Mouse (Mus musculus) neutrophil, adult 5-6 weeks (primary cell): ENCODE measurements at regions not wholly inside any gene's neighbourhood (a gene's known extent, or its start where the extent isn't known, plus 50 kb on each side); places are given as distances from the start of the nearest gene placed in this dataset.

Source experiments
- ATAC-seq: fragments of 151-379, 151-347 bp; 2 replicates; pipeline ENCODE4 v1.8.0; 2017; ENCODE audit warnings: mild to moderate bottlenecking, moderate TSS enrichment; ENCODE audit not compliant: insufficient number of reproducible peaks, poor library complexity, low FRiP score, severe bottlenecking; ENCODE audit errors: extremely low read depth

DNA sequence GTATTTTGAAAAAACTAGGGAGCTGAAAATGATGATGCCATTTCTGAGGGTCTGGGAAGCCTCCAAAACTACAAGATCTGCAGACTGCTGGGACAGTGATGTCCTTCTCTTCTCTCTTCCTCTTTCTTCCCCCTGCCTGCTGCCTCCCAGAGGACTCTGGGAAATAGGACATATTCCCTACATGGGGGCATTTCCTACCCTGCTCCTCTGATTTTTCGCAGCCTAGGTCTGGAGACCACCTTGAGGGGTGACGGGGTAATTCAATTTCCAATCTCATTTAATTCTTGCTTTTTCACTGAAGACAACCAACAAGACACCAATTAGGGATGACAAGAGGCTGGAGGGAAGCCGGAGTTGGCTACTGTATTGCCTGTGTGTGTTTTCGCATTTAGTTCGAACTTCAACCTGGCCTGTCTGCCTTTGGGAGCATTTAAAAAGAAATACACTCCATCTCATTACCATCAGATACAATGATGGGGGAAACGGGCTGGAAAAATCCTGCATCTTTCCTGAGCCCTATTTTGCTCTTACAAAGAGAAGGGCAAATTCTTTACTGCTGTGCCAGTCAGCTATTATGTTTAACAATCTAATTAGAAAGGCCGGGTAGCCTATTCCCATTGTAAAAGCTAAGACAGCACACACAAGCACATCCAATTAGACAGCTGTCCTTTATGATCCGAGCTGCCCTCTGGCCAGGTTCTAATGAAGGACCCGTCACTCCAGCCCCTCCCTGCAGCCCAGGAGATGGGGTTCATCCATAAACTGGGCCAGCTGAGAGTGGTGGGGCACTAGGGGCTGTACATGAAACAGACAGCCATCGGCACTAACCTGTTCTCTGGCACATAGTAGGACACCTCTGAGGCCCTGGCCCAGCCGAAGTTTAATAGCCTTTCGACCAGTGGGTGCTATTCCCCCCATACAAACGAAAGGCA, 505.0 kb downstream of the 1700129C05Rik start:
- ATAC-seq: no peak

- ATAC-seq: no peak
Measured at GRCm38 (mm10) chr14:58631221-58631620, 511.5 kb downstream of the 1700129C05Rik start.

GRCm38 (mm10) chr14:58628266-58628665, 514.4 kb downstream of the 1700129C05Rik start:
- no peak for ATAC-seq

- no peak for ATAC-seq
Measured at GRCm38 (mm10) chr14:58626506-58627256, 516.0 kb downstream of the 1700129C05Rik start.

DNA sequence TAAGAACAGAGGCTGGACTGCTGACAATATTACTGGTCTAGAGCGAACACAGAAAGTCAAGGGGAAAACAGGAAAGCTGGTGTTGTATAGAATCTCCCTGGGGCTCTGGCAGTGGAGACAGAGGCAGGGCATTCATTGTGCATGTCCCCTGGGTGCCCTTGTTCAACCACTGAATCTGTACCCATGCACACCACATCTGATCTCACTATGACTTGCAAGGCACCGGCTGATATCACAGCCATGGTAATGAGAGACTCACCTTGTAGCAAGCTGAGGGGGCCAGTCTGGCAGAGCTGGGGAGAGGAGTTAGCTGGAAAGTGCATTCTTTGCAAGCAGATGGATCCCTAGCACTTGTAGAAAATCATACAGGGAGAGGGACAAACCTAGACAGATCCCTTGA, 522.5 kb downstream of the 1700129C05Rik start:
- no peak for ATAC-seq

GRCm38 (mm10) chr14:58617656-58618055, 525.0 kb downstream of the 1700129C05Rik start:
- no peak for ATAC-seq

DNA sequence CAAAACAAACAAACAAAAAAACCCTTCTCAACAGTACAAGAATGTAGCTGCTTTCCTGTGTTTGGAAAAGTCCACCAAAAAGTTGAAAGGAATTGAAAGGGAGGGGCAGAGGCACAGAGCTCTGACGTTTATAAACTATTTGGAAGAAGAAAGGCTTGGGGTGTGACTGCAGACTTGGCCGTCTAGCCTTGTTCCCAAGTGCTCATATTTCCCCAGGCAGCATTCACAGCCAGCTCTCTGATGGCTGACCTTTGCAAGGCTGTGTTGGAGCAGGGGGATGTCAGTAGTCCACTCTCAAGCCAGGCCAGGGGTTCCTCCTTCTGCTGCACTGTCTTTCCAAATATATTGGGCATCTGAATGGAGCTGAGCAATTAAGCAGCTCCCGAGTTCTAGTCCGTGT, 534.5 kb downstream of the 1700129C05Rik start:
- ATAC-seq: no peak

DNA sequence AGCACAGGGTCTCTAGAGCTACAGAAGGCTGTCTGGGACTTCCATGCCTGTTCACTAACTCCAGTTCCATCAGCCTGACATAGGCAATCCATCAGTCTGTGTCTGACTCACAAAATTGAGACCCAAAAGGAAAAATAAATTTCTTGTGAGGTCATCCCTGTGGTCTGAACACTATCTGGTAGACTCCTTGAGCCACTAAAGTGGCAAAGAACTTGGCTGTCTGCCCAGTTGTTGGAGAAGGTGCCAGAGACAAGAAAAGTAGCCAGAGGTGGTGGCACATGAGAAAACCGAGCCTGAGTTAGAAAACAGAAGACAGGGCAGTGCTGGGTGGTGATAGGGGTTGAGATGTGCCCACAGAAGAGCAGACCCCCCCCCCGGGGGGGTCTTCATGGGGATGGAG, 535.0 kb downstream of the 1700129C05Rik start:
- ATAC-seq: no peak

- ATAC-seq: no peak
Measured at GRCm38 (mm10) chr14:58605529-58605928, 535.2 kb downstream of the Fgf9 start.

DNA sequence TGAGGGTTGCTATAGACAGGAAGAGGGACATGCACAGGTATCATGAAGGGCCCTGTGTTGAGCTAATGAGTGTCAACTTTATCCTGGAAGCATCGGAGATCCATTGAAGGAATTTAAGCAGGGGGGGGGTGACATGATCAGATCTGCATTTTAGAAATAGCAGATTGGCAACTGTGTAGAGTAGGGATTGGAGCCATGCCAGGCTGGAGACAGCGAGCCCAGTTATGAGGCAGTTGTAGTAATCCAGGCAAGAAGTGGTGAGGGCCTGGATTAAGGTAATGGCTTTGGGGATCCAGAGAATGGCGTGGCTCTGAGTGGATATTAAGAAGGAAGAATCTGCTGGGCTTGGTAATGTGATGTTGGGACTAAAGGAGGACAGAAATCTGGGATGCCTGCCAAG, 528.5 kb downstream of the Fgf9 start:
- ATAC-seq: no peak

GRCm38 (mm10) chr14:58597810-58598209, 527.5 kb downstream of the Fgf9 start:
- ATAC-seq: no peak

GRCm38 (mm10) chr14:58596936-58597335, 526.6 kb downstream of the Fgf9 start:
- ATAC-seq: no peak

GRCm38 (mm10) chr14:58581806-58582205, 511.5 kb downstream of the Fgf9 start:
- no peak for ATAC-seq

GRCm38 (mm10) chr14:58570021-58570420, 499.7 kb downstream of the Fgf9 start:
- ATAC-seq: no peak

DNA sequence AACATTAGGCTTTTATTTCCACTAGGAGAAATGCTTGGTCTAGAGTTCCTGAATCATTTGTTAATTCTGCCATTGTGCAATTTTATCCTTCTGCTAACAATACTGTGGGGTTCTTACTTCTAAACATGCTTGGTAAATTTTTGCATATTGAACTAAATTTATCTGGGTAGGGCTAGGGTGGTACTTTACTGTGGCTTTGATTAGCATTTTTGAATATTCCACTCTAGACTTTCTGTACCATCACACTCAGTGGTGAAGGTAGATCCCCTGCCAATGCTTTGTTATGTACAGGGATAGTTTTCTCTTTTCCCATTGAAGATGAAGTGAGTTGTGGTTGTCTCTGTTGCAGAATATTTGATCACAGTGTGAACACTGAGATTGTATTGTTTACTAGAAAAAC, 497.1 kb downstream of the Fgf9 start:
- no peak for ATAC-seq

- ATAC-seq: no peak
Measured at GRCm38 (mm10) chr14:58563082-58563481, 492.7 kb downstream of the Fgf9 start.

DNA sequence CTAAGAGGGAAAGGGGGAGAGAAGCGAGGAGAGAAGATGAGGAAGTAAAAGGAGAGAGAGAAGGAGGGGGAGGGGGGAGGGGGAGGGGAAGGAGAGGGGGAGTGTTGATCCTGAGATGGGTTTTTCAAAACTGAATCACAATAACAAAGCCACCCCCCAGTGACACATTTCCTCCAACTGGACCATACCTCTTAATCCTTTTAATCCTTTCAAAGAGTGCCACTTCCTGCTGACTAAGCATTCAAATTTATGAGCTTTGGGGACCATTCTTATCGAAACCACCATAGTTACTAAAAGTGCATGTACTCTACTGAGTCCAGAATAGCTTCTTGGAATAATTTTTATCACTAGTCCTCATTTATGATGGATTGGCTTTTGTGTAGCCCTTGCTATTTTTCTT, 480.4 kb downstream of the Fgf9 start:
- ATAC-seq: no peak

GRCm38 (mm10) chr14:58545778-58546177, 475.4 kb downstream of the Fgf9 start:
- no peak for ATAC-seq

GRCm38 (mm10) chr14:58543140-58543767, 472.9 kb downstream of the Fgf9 start:
- ATAC-seq: no peak

DNA sequence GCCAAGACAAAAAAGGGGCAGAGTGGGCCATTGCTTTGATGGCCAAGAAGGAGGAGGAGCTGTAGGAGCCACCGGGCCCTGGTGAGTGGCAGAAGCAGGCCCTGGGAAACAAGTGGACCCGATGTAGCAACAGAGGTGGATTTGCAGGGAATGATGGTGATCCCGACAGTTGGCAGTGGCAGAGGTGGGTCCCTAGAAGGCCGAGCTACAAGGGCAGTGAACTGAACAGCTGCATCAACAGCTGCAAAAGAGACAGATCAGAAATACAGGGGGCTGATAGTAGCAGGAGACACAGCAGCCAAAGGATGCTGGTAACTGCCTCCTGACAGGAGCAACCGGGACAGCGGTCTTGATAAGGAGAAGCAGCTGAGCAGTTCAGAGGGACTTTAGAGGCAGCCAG, 467.8 kb downstream of the Fgf9 start:
- ATAC-seq: no peak
